ENCODE assay signal across 19 mouse cellular contexts in the genomic region with DNA sequence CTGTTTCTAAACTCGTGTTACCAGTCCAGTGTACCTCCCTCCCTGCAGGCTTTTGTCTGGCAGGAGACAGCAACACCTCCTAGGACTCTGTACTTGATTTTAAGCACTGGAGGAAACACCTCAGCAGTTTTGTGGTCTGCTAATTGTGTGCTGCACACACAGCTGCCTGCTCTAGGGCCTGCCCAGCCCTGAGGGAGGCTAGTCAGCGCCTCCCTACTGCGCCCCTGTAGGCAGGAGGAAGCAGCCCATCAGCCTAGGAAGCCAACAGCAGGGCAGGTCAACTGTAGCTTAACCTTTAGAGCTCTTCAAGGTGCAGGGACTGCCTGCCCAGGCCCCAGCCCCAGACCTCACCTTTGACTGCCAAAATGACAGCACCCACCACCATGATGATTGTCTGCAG. TPM values are rescaled to one million over a fixed set of nuclear protein-coding genes. Genes with fewer than 3 reads are reported as not detected.
A peak's percentile ranks its signal among the peaks of the same experiment; 100 is the strongest.
DNase-seq lines count a peak whose midpoint lies in the region; ATAC-seq and TF ChIP-seq lines count a peak whose summit lies in the region.
"Had no signal": no experiment of that assay in that cellular context is flagged by ENCODE, and none has a peak within 500 bp of the region (broad histone marks: within the 10 kb centered on the region; RNA-seq: fewer than 3 reads in every experiment).

No protein-coding gene starts in this region.

- ATAC-seq in liver, postnatal 0 days: no peak
- ATAC-seq in limb, embryonic 14.5 days (ENCODE audit: low FRiP score, low read depth): no peak
- ATAC-seq in frontal cortex, adult (ENCODE audit: low TSS enrichment): no peak
- ATAC-seq: midbrain, embryonic 15.5 days had no signal

- no peak overlapping the region for H3K9ac ChIP-seq in liver, postnatal 0 days (replicated peaks)
- peak overlapping the region; percentile 5; the same call in 1 of the 2 replicates for H3K9ac ChIP-seq in limb, embryonic 14.5 days (ENCODE audit: low read depth, low read length, severe bottlenecking)
- H3K9ac ChIP-seq: midbrain, embryonic 15.5 days; neural tube, embryonic 15.5 days had no signal

- H3K4me2 ChIP-seq in liver, postnatal 0 days (ENCODE audit: low read depth, low read length): no peak overlapping the region
- H3K4me2 ChIP-seq in limb, embryonic 14.5 days (replicated peaks; ENCODE audit: low read depth, low read length, severe bottlenecking): no peak overlapping the region
- H3K4me2 ChIP-seq: heart, embryonic 11.5 days; midbrain, embryonic 15.5 days; neural tube, embryonic 15.5 days had no signal

- no peak overlapping the region for H3K27ac ChIP-seq in liver, postnatal 0 days (ENCODE audit: low read depth)
- no peak overlapping the region for H3K27ac ChIP-seq in limb, embryonic 14.5 days (replicated peaks; ENCODE audit: low read depth, low read length)
- H3K27ac ChIP-seq: midbrain, embryonic 15.5 days; neural tube, embryonic 15.5 days had no signal

- 51% methylated on average over 3 of the region's 3 CpGs for WGBS in liver, postnatal 0 days (ENCODE audit: insufficient replicate concordance)
- 28% methylated on average over 3 of the region's 3 CpGs for WGBS in limb, embryonic 14.5 days

- H3K36me3 ChIP-seq in liver, postnatal 0 days (replicated peaks; ENCODE audit: insufficient read depth, low read length): no peaks in the 10 kb centered on the region; the same call in 1 of the 2 replicates
- no peaks in the 10 kb centered on the region for H3K36me3 ChIP-seq in limb, embryonic 14.5 days (ENCODE audit: control insufficient read depth, insufficient read depth, low read length)
- H3K36me3 ChIP-seq: midbrain, embryonic 15.5 days; neural tube, embryonic 15.5 days had no signal

- no peaks in the 10 kb centered on the region for H3K9me3 ChIP-seq in liver, postnatal 0 days (ENCODE audit: low read length)
- no peaks in the 10 kb centered on the region for H3K9me3 ChIP-seq in limb, embryonic 14.5 days (ENCODE audit: control insufficient read depth, low read length)
- H3K9me3 ChIP-seq: midbrain, embryonic 15.5 days; neural tube, embryonic 15.5 days had no signal

- no peak for TF ChIP-seq POLR2A in limb, embryonic 14.5 days (IDR thresholded peaks at IDR 0.05; ENCODE audit: borderline replicate concordance, extremely low read depth, insufficient read depth, insufficient read length)

- TF ChIP-seq CTCF in liver, postnatal 0 days (IDR thresholded peaks at IDR 0.05; ENCODE audit: low read depth): peak; percentile 40

- H3K4me1 ChIP-seq in liver, postnatal 0 days (ENCODE audit: insufficient read depth): no peaks in the 10 kb centered on the region
- H3K4me1 ChIP-seq in limb, embryonic 14.5 days (ENCODE audit: control insufficient read depth, insufficient read depth, low read length): no peaks in the 10 kb centered on the region
- H3K4me1 ChIP-seq: midbrain, embryonic 15.5 days; neural tube, embryonic 15.5 days had no signal

- no peaks in the 10 kb centered on the region for H3K27me3 ChIP-seq in liver, postnatal 0 days (ENCODE audit: insufficient read depth, low read length)
- H3K27me3 ChIP-seq in limb, embryonic 14.5 days (ENCODE audit: control insufficient read depth, insufficient read depth, low read length): no peaks in the 10 kb centered on the region
- H3K27me3 ChIP-seq: midbrain, embryonic 15.5 days; neural tube, embryonic 15.5 days had no signal

- no peak for TF ChIP-seq EP300 in liver, postnatal 0 days (IDR thresholded peaks at IDR 0.05; ENCODE audit: low read depth)

- no peak overlapping the region for H3K4me3 ChIP-seq in liver, postnatal 0 days (ENCODE audit: low read depth, low read length)
- no peak overlapping the region for H3K4me3 ChIP-seq in limb, embryonic 14.5 days (replicated peaks; ENCODE audit: low read length)
- H3K4me3 ChIP-seq: midbrain, embryonic 15.5 days; neural tube, embryonic 15.5 days had no signal

- DNase-seq in liver, postnatal 0 days: no peak
- DNase-seq in liver (no peak), ES-CJ7 (ENCODE audit: low read depth, low spot score) (peak; percentile 37), WW6 (ENCODE audit: low read depth, low spot score) (peak; percentile 50)
- DNase-seq in limb, embryonic 14.5 days (ENCODE audit: low spot score): no peak
- no peak for DNase-seq in embryo, embryonic 10.5 days (ENCODE audit: low spot score)
- DNase-seq: cerebellum, adult 8-10 months; gastrocnemius, postnatal 10 days; heart, postnatal 4 days; layer of hippocampus, postnatal 36 days; lung, postnatal 4 days; right cerebral cortex, adult 18-20 months had no signal

RNA-seq across cellular contexts. Expression of gene Slc5a10, which starts 11.7 kb away (rescaled TPM):
- not detected in 2 replicates for polyA plus RNA-seq in liver, postnatal 0 days (2015; fragmentation: Nextera tagmentation; extraction: Ambion mirVana)
- 0.04 and 0.09 TPM in 2 replicates for polyA plus RNA-seq in limb, embryonic 14.5 days (2012; rRNA removed)
- not detected in 2 replicates for polyA plus RNA-seq in limb, embryonic 14.5 days (2014; fragmentation: Nextera tagmentation; extraction: Ambion mirVana)
- polyA plus RNA-seq: embryonic facial prominence, embryonic 11.5 days; forebrain, embryonic 11.5 days; heart, embryonic 11.5 days; liver, adult 2 months; midbrain, embryonic 15.5 days; neural tube, embryonic 15.5 days had no signal

RNA-seq across cellular contexts. Expression of gene Fam83g, which starts 25.0 kb away (rescaled TPM):
- polyA plus RNA-seq in liver, postnatal 0 days (2015; fragmentation: Nextera tagmentation; extraction: Ambion mirVana): 2.2 and 2.4 TPM in 2 replicates
- 2.1 and 2.4 TPM in 2 replicates for polyA plus RNA-seq in limb, embryonic 14.5 days (2012; rRNA removed)
- polyA plus RNA-seq in limb, embryonic 14.5 days (2014; fragmentation: Nextera tagmentation; extraction: Ambion mirVana): 2.8 TPM in 2 replicates

RNA-seq across cellular contexts. Expression of gene Prpsap2, which starts 53.0 kb away (rescaled TPM):
- polyA plus RNA-seq in liver, postnatal 0 days (2015; fragmentation: Nextera tagmentation; extraction: Ambion mirVana): 5.2 and 5.7 TPM in 2 replicates
- polyA plus RNA-seq in limb, embryonic 14.5 days (2012; rRNA removed): 31.4 and 33.2 TPM in 2 replicates
- polyA plus RNA-seq in limb, embryonic 14.5 days (2014; fragmentation: Nextera tagmentation; extraction: Ambion mirVana): 20.6 and 23.7 TPM in 2 replicates

RNA-seq across cellular contexts. Expression of gene Grap, which starts 55.9 kb away (rescaled TPM):
- polyA plus RNA-seq in liver, postnatal 0 days (2015; fragmentation: Nextera tagmentation; extraction: Ambion mirVana): 6.3 and 6.7 TPM in 2 replicates
- polyA plus RNA-seq in limb, embryonic 14.5 days (2012; rRNA removed): 4.7 and 5.1 TPM in 2 replicates
- polyA plus RNA-seq in limb, embryonic 14.5 days (2014; fragmentation: Nextera tagmentation; extraction: Ambion mirVana): 4.9 and 5.6 TPM in 2 replicates

Comparison
In these comparisons a context has a peak if more than half of its experiments do, and no peak if none do; other contexts are left out.
1. DNase-seq: peak in ES-CJ7 (single experiment) and WW6 (single experiment); none in liver, postnatal 0 days (single experiment), liver (single experiment), limb, embryonic 14.5 days (single experiment) and embryo, embryonic 10.5 days (single experiment).